Mouse (Mus musculus): ENCODE measurements around the gene Sdad1. TPM values are rescaled to one million over a fixed set of nuclear protein-coding genes. Genes with fewer than 3 reads are reported as not detected.
A peak's percentile ranks its signal among the peaks of the same experiment; 100 is the strongest.

Gene Sdad1
- polyA plus RNA-seq, 1 experiment from 2014 or later: 41.2 TPM

- Histone ChIP-seq H3K4me1 (ENCODE audit: control insufficient read depth, insufficient read depth, low read length) (no peaks in the 10 kb centered on the region), H3K4me3 (ENCODE audit: low read depth, low read length) (no peak overlapping the region), H3K9ac (replicated peaks; ENCODE audit: low read length) (no peak overlapping the region), H3K36me3 (replicated peaks; ENCODE audit: control insufficient read depth, insufficient read depth, low read depth, low read length) (no peaks in the 10 kb centered on the region), H3K9me3 (replicated peaks; ENCODE audit: control insufficient read depth, low read length) (no peaks in the 10 kb centered on the region), H3K27me3 (ENCODE audit: control insufficient read depth, insufficient read depth, low read length) (no peaks in the 10 kb centered on the region), H3K27ac (replicated peaks; ENCODE audit: low read depth, low read length) (no peak overlapping the region), H3K4me2 (ENCODE audit: low read depth, low read length) (no peak overlapping the region)
- DNase-seq (ENCODE audit: low spot score) (no peak), ATAC-seq (replicated peaks; ENCODE audit: insufficient number of reproducible peaks, low FRiP score, low TSS enrichment, low read depth) (no peak)
- 83% methylated on average over 5 of the region's 5 CpGs for WGBS
Observed at GRCm38 (mm10) chr5:92323264-92323663, 13.0 kb upstream of the Sdad1 start.

- 86% methylated on average over 4 of the region's 4 CpGs for WGBS
- no peak overlapping the region for H3K4me2 ChIP-seq (ENCODE audit: low read depth, low read length)
- no peak for DNase-seq (ENCODE audit: low spot score)
- no peaks in the 10 kb centered on the region for H3K4me1 ChIP-seq (ENCODE audit: control insufficient read depth, insufficient read depth, low read length)
- no peaks in the 10 kb centered on the region for H3K9me3 ChIP-seq (replicated peaks; ENCODE audit: control insufficient read depth, low read length)
- H3K27ac ChIP-seq (replicated peaks; ENCODE audit: low read depth, low read length): no peak overlapping the region
- no peak for ATAC-seq (replicated peaks; ENCODE audit: insufficient number of reproducible peaks, low FRiP score, low TSS enrichment, low read depth)
- H3K9ac ChIP-seq (replicated peaks; ENCODE audit: low read length): no peak overlapping the region
- no peaks in the 10 kb centered on the region for H3K27me3 ChIP-seq (ENCODE audit: control insufficient read depth, insufficient read depth, low read length)
- H3K4me3 ChIP-seq (ENCODE audit: low read depth, low read length): no peak overlapping the region
- no peaks in the 10 kb centered on the region for H3K36me3 ChIP-seq (replicated peaks; ENCODE audit: control insufficient read depth, insufficient read depth, low read depth, low read length)
Observed at GRCm38 (mm10) chr5:92322612-92323011, 12.3 kb upstream of the Sdad1 start.

- Histone ChIP-seq H3K9me3 (replicated peaks; ENCODE audit: control insufficient read depth, low read length) (no peaks in the 10 kb centered on the region), H3K4me2 (ENCODE audit: low read depth, low read length) (no peak overlapping the region), H3K4me1 (ENCODE audit: control insufficient read depth, insufficient read depth, low read length) (no peaks in the 10 kb centered on the region), H3K27ac (replicated peaks; ENCODE audit: low read depth, low read length) (no peak overlapping the region), H3K9ac (replicated peaks; ENCODE audit: low read length) (no peak overlapping the region), H3K27me3 (ENCODE audit: control insufficient read depth, insufficient read depth, low read length) (no peaks in the 10 kb centered on the region), H3K36me3 (replicated peaks; ENCODE audit: control insufficient read depth, insufficient read depth, low read depth, low read length) (no peaks in the 10 kb centered on the region), H3K4me3 (ENCODE audit: low read depth, low read length) (no peak overlapping the region)
- DNase-seq (ENCODE audit: low spot score) (no peak), ATAC-seq (replicated peaks; ENCODE audit: insufficient number of reproducible peaks, low FRiP score, low TSS enrichment, low read depth) (no peak)
- 80% methylated on average over 8 of the region's 8 CpGs for WGBS
Observed at GRCm38 (mm10) chr5:92321631-92322400, 11.5 kb upstream of the Sdad1 start.

GRCm38 (mm10) chr5:92318596-92318995 is 8.3 kb upstream of the Sdad1 start:
- Histone ChIP-seq H3K9ac (replicated peaks; ENCODE audit: low read length) (no peak overlapping the region), H3K27ac (replicated peaks; ENCODE audit: low read depth, low read length) (no peak overlapping the region), H3K36me3 (replicated peaks; ENCODE audit: control insufficient read depth, insufficient read depth, low read depth, low read length) (no peaks in the 10 kb centered on the region), H3K4me3 (ENCODE audit: low read depth, low read length) (no peak overlapping the region), H3K27me3 (ENCODE audit: control insufficient read depth, insufficient read depth, low read length) (no peaks in the 10 kb centered on the region), H3K4me1 (ENCODE audit: control insufficient read depth, insufficient read depth, low read length) (no peaks in the 10 kb centered on the region), H3K9me3 (replicated peaks; ENCODE audit: control insufficient read depth, low read length) (no peaks in the 10 kb centered on the region), H3K4me2 (ENCODE audit: low read depth, low read length) (no peak overlapping the region)
- ATAC-seq (replicated peaks; ENCODE audit: insufficient number of reproducible peaks, low FRiP score, low TSS enrichment, low read depth): no peak
- no peak for DNase-seq (ENCODE audit: low spot score)
- WGBS: 92% methylated on average over 14 of the region's 14 CpGs

GRCm38 (mm10) chr5:92318119-92318518 is 7.8 kb upstream of the Sdad1 start:
- 82% methylated on average over 7 of the region's 7 CpGs for WGBS
- ATAC-seq (replicated peaks; ENCODE audit: insufficient number of reproducible peaks, low FRiP score, low TSS enrichment, low read depth): no peak
- H3K9ac ChIP-seq (replicated peaks; ENCODE audit: low read length): no peak overlapping the region

GRCm38 (mm10) chr5:92313776-92314175 is 3.5 kb upstream of the Sdad1 start:
- Histone ChIP-seq H3K27me3 (ENCODE audit: control insufficient read depth, insufficient read depth, low read length) (no peaks in the 10 kb centered on the region), H3K4me3 (ENCODE audit: low read depth, low read length) (no peak overlapping the region), H3K4me2 (ENCODE audit: low read depth, low read length) (no peak overlapping the region), H3K4me1 (ENCODE audit: control insufficient read depth, insufficient read depth, low read length) (no peaks in the 10 kb centered on the region), H3K9me3 (replicated peaks; ENCODE audit: control insufficient read depth, low read length) (no peaks in the 10 kb centered on the region), H3K9ac (replicated peaks; ENCODE audit: low read length) (no peak overlapping the region), H3K36me3 (replicated peaks; ENCODE audit: control insufficient read depth, insufficient read depth, low read depth, low read length) (no peaks in the 10 kb centered on the region), H3K27ac (replicated peaks; ENCODE audit: low read depth, low read length) (no peak overlapping the region)
- ATAC-seq (replicated peaks; ENCODE audit: insufficient number of reproducible peaks, low FRiP score, low TSS enrichment, low read depth) (no peak), DNase-seq (ENCODE audit: low spot score) (no peak)
- 68% methylated on average over 7 of the region's 7 CpGs for WGBS

More at GRCm38 (mm10) chr5:92318119-92318518, 7.8 kb upstream of the Sdad1 start:
- Histone ChIP-seq H3K4me2 (ENCODE audit: low read depth, low read length) (no peak overlapping the region), H3K27ac (replicated peaks; ENCODE audit: low read depth, low read length) (no peak overlapping the region), H3K4me3 (ENCODE audit: low read depth, low read length) (no peak overlapping the region), H3K9me3 (replicated peaks; ENCODE audit: control insufficient read depth, low read length) (no peaks in the 10 kb centered on the region), H3K4me1 (ENCODE audit: control insufficient read depth, insufficient read depth, low read length) (no peaks in the 10 kb centered on the region), H3K27me3 (ENCODE audit: control insufficient read depth, insufficient read depth, low read length) (no peaks in the 10 kb centered on the region), H3K36me3 (replicated peaks; ENCODE audit: control insufficient read depth, insufficient read depth, low read depth, low read length) (no peaks in the 10 kb centered on the region)
- DNase-seq (ENCODE audit: low spot score): no peak

- H3K4me1 ChIP-seq (ENCODE audit: control insufficient read depth, insufficient read depth, low read length): no peaks in the 10 kb centered on the region
Observed at GRCm38 (mm10) chr5:92312046-92312715, 1.9 kb upstream of the Sdad1 start.

GRCm38 (mm10) chr5:92304291-92304690 is 6.0 kb downstream of the Sdad1 start:
- Histone ChIP-seq H3K4me3 (ENCODE audit: low read depth, low read length) (no peak overlapping the region), H3K4me1 (ENCODE audit: control insufficient read depth, insufficient read depth, low read length) (no peaks in the 10 kb centered on the region), H3K4me2 (ENCODE audit: low read depth, low read length) (no peak overlapping the region), H3K9me3 (replicated peaks; ENCODE audit: control insufficient read depth, low read length) (no peaks in the 10 kb centered on the region), H3K27me3 (ENCODE audit: control insufficient read depth, insufficient read depth, low read length) (no peaks in the 10 kb centered on the region), H3K27ac (replicated peaks; ENCODE audit: low read depth, low read length) (no peak overlapping the region), H3K9ac (replicated peaks; ENCODE audit: low read length) (no peak overlapping the region), H3K36me3 (replicated peaks; ENCODE audit: control insufficient read depth, insufficient read depth, low read depth, low read length) (peaks cover 9% of the 10 kb centered on the region)
- no peak for ATAC-seq (replicated peaks; ENCODE audit: insufficient number of reproducible peaks, low FRiP score, low TSS enrichment, low read depth)
- WGBS: 79% methylated on average over 3 of the region's 3 CpGs
- DNase-seq (ENCODE audit: low spot score): no peak

More at GRCm38 (mm10) chr5:92312046-92312715, 1.9 kb upstream of the Sdad1 start:
- no peaks in the 10 kb centered on the region for H3K27me3 ChIP-seq (ENCODE audit: control insufficient read depth, insufficient read depth, low read length)
- H3K36me3 ChIP-seq (replicated peaks; ENCODE audit: control insufficient read depth, insufficient read depth, low read depth, low read length): no peaks in the 10 kb centered on the region
- H3K27ac ChIP-seq (replicated peaks; ENCODE audit: low read depth, low read length): no peak overlapping the region
- no peak overlapping the region for H3K4me3 ChIP-seq (ENCODE audit: low read depth, low read length)
- H3K9ac ChIP-seq (replicated peaks; ENCODE audit: low read length): no peak overlapping the region
- no peak for ATAC-seq (replicated peaks; ENCODE audit: insufficient number of reproducible peaks, low FRiP score, low TSS enrichment, low read depth)
- WGBS: 13% methylated on average over 13 of the region's 13 CpGs
- no peaks in the 10 kb centered on the region for H3K9me3 ChIP-seq (replicated peaks; ENCODE audit: control insufficient read depth, low read length)
- DNase-seq (ENCODE audit: low spot score): peak; percentile 93
- H3K4me2 ChIP-seq (ENCODE audit: low read depth, low read length): no peak overlapping the region

Measured in embryonic facial prominence, embryonic 11.5 days (tissue).